Mouse (Mus musculus): Measurements from ENCODE around the gene Obscn. TPM values are rescaled to one million over a fixed set of nuclear protein-coding genes. Genes with fewer than 3 reads are reported as not detected.
A peak's percentile ranks its signal among the peaks of the same experiment; 100 is the strongest.

Obscn gene
- polyA plus RNA-seq, 1 experiment from 2014 or later: 2.0 TPM

- H3K9me3 ChIP-seq (ENCODE audit: control insufficient read depth, low read length): peaks cover 6% of the 10 kb centered on the region; the same call in 1 of the 2 replicates
- no peak overlapping the region for H3K27ac ChIP-seq (ENCODE audit: low read depth)
- H3K4me2 ChIP-seq (ENCODE audit: low read length): no peak overlapping the region
- ATAC-seq (replicated peaks; ENCODE audit: low FRiP score, low TSS enrichment, low read depth): no peak
- 37% methylated on average over 17 of the region's 17 CpGs for WGBS
- H3K36me3 ChIP-seq (ENCODE audit: control insufficient read depth, insufficient read depth, low read length): no peaks in the 10 kb centered on the region
- no peak overlapping the region for H3K4me3 ChIP-seq (ENCODE audit: low read depth, low read length)
- H3K27me3 ChIP-seq (replicated peaks; ENCODE audit: control insufficient read depth, insufficient read depth, low read length): peaks cover 10% of the 10 kb centered on the region
- no peak overlapping the region for H3K9ac ChIP-seq (ENCODE audit: low read length)
- peaks cover 4% of the 10 kb centered on the region for H3K4me1 ChIP-seq (replicated peaks; ENCODE audit: control insufficient read depth, insufficient read depth, low read length)
- peak; percentile 53 for DNase-seq (ENCODE audit: low spot score)
These were observed 172.7 kb downstream of the Obscn start for GRCm38 (mm10) chr11:58963543-58963942.

- DNase-seq (ENCODE audit: low spot score) (peak; percentile 50), ATAC-seq (replicated peaks; ENCODE audit: low FRiP score, low TSS enrichment, low read depth) (no peak)
- Histone ChIP-seq H3K27me3 (replicated peaks; ENCODE audit: control insufficient read depth, insufficient read depth, low read length) (peaks cover 10% of the 10 kb centered on the region), H3K4me1 (replicated peaks; ENCODE audit: control insufficient read depth, insufficient read depth, low read length) (peaks cover 13% of the 10 kb centered on the region), H3K4me3 (ENCODE audit: low read depth, low read length) (no peak overlapping the region), H3K9me3 (ENCODE audit: control insufficient read depth, low read length) (peaks cover 6% of the 10 kb centered on the region; the same call in 1 of the 2 replicates), H3K27ac (ENCODE audit: low read depth) (no peak overlapping the region), H3K36me3 (ENCODE audit: control insufficient read depth, insufficient read depth, low read length) (peaks cover 15% of the 10 kb centered on the region), H3K9ac (ENCODE audit: low read length) (no peak overlapping the region), H3K4me2 (ENCODE audit: low read length) (no peak overlapping the region)
- WGBS: 57% methylated on average over 50 of the region's 50 CpGs
These were observed 174.6 kb downstream of the Obscn start for GRCm38 (mm10) chr11:58961364-58962177.

- ATAC-seq (replicated peaks; ENCODE audit: low FRiP score, low TSS enrichment, low read depth): peak; percentile 74
- no peak overlapping the region for H3K27ac ChIP-seq (ENCODE audit: low read depth)
- WGBS: 5% methylated on average over 40 of the region's 40 CpGs
- H3K4me2 ChIP-seq (ENCODE audit: low read length): peak overlapping the region; percentile 58
- peak overlapping the region; percentile 41 for H3K4me3 ChIP-seq (ENCODE audit: low read depth, low read length)
- peaks cover 19% of the 10 kb centered on the region for H3K36me3 ChIP-seq (ENCODE audit: control insufficient read depth, insufficient read depth, low read length)
- H3K9ac ChIP-seq (ENCODE audit: low read length): peak overlapping the region; percentile 31
- peak; percentile 87 for DNase-seq (ENCODE audit: low spot score)
- H3K27me3 ChIP-seq (replicated peaks; ENCODE audit: control insufficient read depth, insufficient read depth, low read length): peaks cover 10% of the 10 kb centered on the region
- H3K9me3 ChIP-seq (ENCODE audit: control insufficient read depth, low read length): peaks cover 6% of the 10 kb centered on the region; the same call in 1 of the 2 replicates
- H3K4me1 ChIP-seq (replicated peaks; ENCODE audit: control insufficient read depth, insufficient read depth, low read length): peaks cover 19% of the 10 kb centered on the region
These were observed 176.2 kb downstream of the Obscn start for GRCm38 (mm10) chr11:58959921-58960465.

- 35% methylated on average over 15 of the region's 15 CpGs for WGBS
- Histone ChIP-seq H3K27me3 (replicated peaks; ENCODE audit: control insufficient read depth, insufficient read depth, low read length) (peaks cover 10% of the 10 kb centered on the region), H3K4me3 (ENCODE audit: low read depth, low read length) (peak overlapping the region; percentile 41), H3K36me3 (ENCODE audit: control insufficient read depth, insufficient read depth, low read length) (peaks cover 19% of the 10 kb centered on the region), H3K9ac (ENCODE audit: low read length) (peak overlapping the region; percentile 31), H3K4me2 (ENCODE audit: low read length) (peak overlapping the region; percentile 58), H3K4me1 (replicated peaks; ENCODE audit: control insufficient read depth, insufficient read depth, low read length) (peaks cover 19% of the 10 kb centered on the region), H3K27ac (ENCODE audit: low read depth) (no peak overlapping the region), H3K9me3 (ENCODE audit: control insufficient read depth, low read length) (peaks cover 6% of the 10 kb centered on the region; the same call in 1 of the 2 replicates)
- peak; percentile 52 for DNase-seq (ENCODE audit: low spot score)
- no peak for ATAC-seq (replicated peaks; ENCODE audit: low FRiP score, low TSS enrichment, low read depth)
These were observed 176.9 kb downstream of the Obscn start for GRCm38 (mm10) chr11:58959186-58959825.

- H3K4me3 ChIP-seq (ENCODE audit: low read depth, low read length): no peak overlapping the region
- WGBS: 89% methylated on average over 6 of the region's 6 CpGs
- peaks cover 19% of the 10 kb centered on the region for H3K4me1 ChIP-seq (replicated peaks; ENCODE audit: control insufficient read depth, insufficient read depth, low read length)
- peaks cover 19% of the 10 kb centered on the region for H3K36me3 ChIP-seq (ENCODE audit: control insufficient read depth, insufficient read depth, low read length)
- H3K4me2 ChIP-seq (ENCODE audit: low read length): no peak overlapping the region
- DNase-seq (ENCODE audit: low spot score): peak; percentile 49
- peaks cover 6% of the 10 kb centered on the region; the same call in 1 of the 2 replicates for H3K9me3 ChIP-seq (ENCODE audit: control insufficient read depth, low read length)
- no peak overlapping the region for H3K27ac ChIP-seq (ENCODE audit: low read depth)
- ATAC-seq (replicated peaks; ENCODE audit: low FRiP score, low TSS enrichment, low read depth): no peak
- no peak overlapping the region for H3K9ac ChIP-seq (ENCODE audit: low read length)
- peaks cover 10% of the 10 kb centered on the region for H3K27me3 ChIP-seq (replicated peaks; ENCODE audit: control insufficient read depth, insufficient read depth, low read length)
These were observed 177.7 kb downstream of the Obscn start for GRCm38 (mm10) chr11:58958536-58958935.

GRCm38 (mm10) chr11:58957226-58957914 is 178.8 kb downstream of the Obscn start:
- DNase-seq (ENCODE audit: low spot score) (peak; percentile 58), ATAC-seq (replicated peaks; ENCODE audit: low FRiP score, low TSS enrichment, low read depth) (no peak)
- Histone ChIP-seq H3K9ac (ENCODE audit: low read length) (0 out of 2 replicates have a peak overlapping the region, but pooled peaks have one; percentile 11), H3K9me3 (ENCODE audit: control insufficient read depth, low read length) (peaks cover 6% of the 10 kb centered on the region; the same call in 1 of the 2 replicates), H3K4me1 (replicated peaks; ENCODE audit: control insufficient read depth, insufficient read depth, low read length) (peaks cover 26% of the 10 kb centered on the region), H3K27me3 (replicated peaks; ENCODE audit: control insufficient read depth, insufficient read depth, low read length) (peaks cover 5% of the 10 kb centered on the region), H3K4me3 (ENCODE audit: low read depth, low read length) (peak overlapping the region; percentile 80; the same call in 1 of the 2 replicates), H3K4me2 (ENCODE audit: low read length) (peak overlapping the region; percentile 94), H3K27ac (ENCODE audit: low read depth) (no peak overlapping the region), H3K36me3 (ENCODE audit: control insufficient read depth, insufficient read depth, low read length) (peaks cover 19% of the 10 kb centered on the region)
- 84% methylated on average over 5 of the region's 5 CpGs for WGBS

GRCm38 (mm10) chr11:58955868-58956257 is 180.3 kb downstream of the Obscn start:
- H3K27ac ChIP-seq (ENCODE audit: low read depth): peak overlapping the region; percentile 100
- H3K9ac ChIP-seq (ENCODE audit: low read length): peak overlapping the region; percentile 95
- 11% methylated on average over 8 of the region's 8 CpGs for WGBS
- H3K4me3 ChIP-seq (ENCODE audit: low read depth, low read length): peak overlapping the region; percentile 80
- no peaks in the 10 kb centered on the region for H3K9me3 ChIP-seq (ENCODE audit: control insufficient read depth, low read length)
- peaks cover 26% of the 10 kb centered on the region for H3K4me1 ChIP-seq (replicated peaks; ENCODE audit: control insufficient read depth, insufficient read depth, low read length)
- H3K4me2 ChIP-seq (ENCODE audit: low read length): peak overlapping the region; percentile 94
- DNase-seq (ENCODE audit: low spot score): no peak
- no peak for ATAC-seq (replicated peaks; ENCODE audit: low FRiP score, low TSS enrichment, low read depth)
- no peaks in the 10 kb centered on the region for H3K27me3 ChIP-seq (replicated peaks; ENCODE audit: control insufficient read depth, insufficient read depth, low read length)
- peaks cover 19% of the 10 kb centered on the region for H3K36me3 ChIP-seq (ENCODE audit: control insufficient read depth, insufficient read depth, low read length)
